Mouse (Mus musculus): Measurements from ENCODE around the gene Sdhaf4.
A peak's percentile ranks its signal among the peaks of the same experiment; 100 is the strongest.
"Not testable (repeated sequence)": the region's sequence is repeated elsewhere in the genome, so short reads cannot be mapped to it uniquely, and the experiment has no call there.

The Sdhaf4 gene

GRCm38 (mm10) chr1:24005070-24005804, at the start of gene Sdhaf4:
Gene Sdhaf4 (minus strand): TSS chr1:24005656.
- peak; percentile 85 to 95 for DNase-seq (ENCODE audit: low spot score in 2 of 2)

- no peak for DNase-seq (ENCODE audit: low spot score in 2 of 2)
Measured at GRCm38 (mm10) chr1:24046730-24047510, 41.5 kb upstream of the Sdhaf4 start.

- no peak for DNase-seq (ENCODE audit: low spot score in 2 of 2)
Measured at GRCm38 (mm10) chr1:24045627-24046026, 40.2 kb upstream of the Sdhaf4 start.

- no peak for DNase-seq (ENCODE audit: low spot score in 2 of 2)
Measured at GRCm38 (mm10) chr1:24043007-24043406, 37.6 kb upstream of the Sdhaf4 start.

- DNase-seq (ENCODE audit: low spot score in 2 of 2): no peak
Measured at GRCm38 (mm10) chr1:24033759-24034423, 28.4 kb upstream of the Sdhaf4 start.

- DNase-seq (ENCODE audit: low spot score in 2 of 2): no peak
Measured at GRCm38 (mm10) chr1:24010821-24011220, 5.4 kb upstream of the Sdhaf4 start.

- DNase-seq (ENCODE audit: low spot score in 2 of 2): no peak
Measured at GRCm38 (mm10) chr1:24010016-24010415, 4.6 kb upstream of the Sdhaf4 start.

- DNase-seq (ENCODE audit: low spot score in 2 of 2): no peak
Measured at GRCm38 (mm10) chr1:24007621-24008020, 2.2 kb upstream of the Sdhaf4 start.

- no peak for DNase-seq (ENCODE audit: low spot score in 2 of 2)
Measured at GRCm38 (mm10) chr1:23999318-23999717, 6.1 kb downstream of the Sdhaf4 start.

- DNase-seq (ENCODE audit: low spot score in 2 of 2): no peak
Measured at GRCm38 (mm10) chr1:23998866-23999265, 6.6 kb downstream of the Sdhaf4 start.

- no peak for DNase-seq (ENCODE audit: low spot score in 2 of 2)
Measured at GRCm38 (mm10) chr1:23998120-23998810, 7.2 kb downstream of the Sdhaf4 start.

GRCm38 (mm10) chr1:23997493-23997892, 8.0 kb downstream of the Sdhaf4 start:
- no peak for DNase-seq (ENCODE audit: low spot score in 2 of 2)

GRCm38 (mm10) chr1:23995420-23995819, 10.0 kb downstream of the Sdhaf4 start:
- no peak for DNase-seq (ENCODE audit: low spot score in 2 of 2)

- no peak for DNase-seq (ENCODE audit: low spot score in 2 of 2)
Measured at GRCm38 (mm10) chr1:23983118-23983517, 22.3 kb downstream of the Sdhaf4 start.

- no peak for DNase-seq (ENCODE audit: low spot score in 2 of 2)
Measured at GRCm38 (mm10) chr1:23978281-23978680, 27.2 kb downstream of the Sdhaf4 start.

- not testable (repeated sequence) for DNase-seq (ENCODE audit: low spot score in 2 of 2)
Measured at GRCm38 (mm10) chr1:23971159-23971558, 34.3 kb downstream of the Sdhaf4 start.

- DNase-seq (ENCODE audit: low spot score in 2 of 2): no peak
Measured at GRCm38 (mm10) chr1:23968027-23968725, 37.3 kb downstream of the Sdhaf4 start.

- DNase-seq (ENCODE audit: low spot score in 2 of 2): no peak
Measured at GRCm38 (mm10) chr1:23966226-23966625, 39.2 kb downstream of the Sdhaf4 start.

- no peak for DNase-seq (ENCODE audit: low spot score in 2 of 2)
Measured at GRCm38 (mm10) chr1:23959415-23959732, 46.1 kb downstream of the Sdhaf4 start.

- no peak for DNase-seq (ENCODE audit: low spot score in 2 of 2)
Measured at GRCm38 (mm10) chr1:23958668-23959414, 46.6 kb downstream of the Sdhaf4 start.

- DNase-seq (ENCODE audit: low spot score in 2 of 2): no peak
Measured at GRCm38 (mm10) chr1:23958101-23958500, 47.4 kb downstream of the Sdhaf4 start.

Measured in cerebellum, postnatal 4 days (tissue).